ENCODE assay signal across 10 mouse cellular contexts in genomic region chr1:89860017-89860730, GRCm38 (mm10).
A peak's percentile ranks its signal among the peaks of the same experiment; 100 is the strongest.
DNase-seq lines count a peak whose midpoint lies in the region; ATAC-seq and TF ChIP-seq lines count a peak whose summit lies in the region.
"Had no signal": no experiment of that assay in that cellular context is flagged by ENCODE, and none has a peak within 500 bp of the region (broad histone marks: within the 10 kb centered on the region; RNA-seq: fewer than 3 reads in every experiment).

No protein-coding gene starts in this region.

- intact Hi-C loops in heart, adult 2 months (cut with DNase I) = no loop called here
- intact Hi-C loops in gastrocnemius, postnatal 36 days (cut with DNase I) = loop anchor here (5.0 kb wide), 1 partner anchor 82 kb away; no protein-coding TSS in a partner anchor
- intact Hi-C loops in left cerebral cortex, postnatal 4 days (cut with DNase I) = no loop called here

- no peaks in the 10 kb centered on the region; the same call in 1 of the 2 replicates for H3K36me3 ChIP-seq in heart, adult 2 months (ENCODE audit: control insufficient read depth, insufficient read depth, low read length)
- 0 out of 2 replicates have a peak, but pooled peaks cover 3% of the 10 kb centered on the region for H3K36me3 ChIP-seq in heart, embryonic 10.5 days
- peaks cover 7% of the 10 kb centered on the region for H3K36me3 ChIP-seq in limb, embryonic 12.5 days
- H3K36me3 ChIP-seq: G1E had no signal

- peak overlapping the region; percentile 66 for H3K27ac ChIP-seq in heart, adult 2 months
- H3K27ac ChIP-seq in heart, embryonic 10.5 days = no peak overlapping the region; the same call in 1 of the 2 replicates
- peak overlapping the region; percentile 82 for H3K27ac ChIP-seq in limb, embryonic 12.5 days

- no peak overlapping the region for H3K9ac ChIP-seq in heart, adult 2 months (ENCODE audit: low read depth, low read length)
- no peak overlapping the region for H3K9ac ChIP-seq in limb, embryonic 12.5 days (replicated peaks)

- H3K79me2 ChIP-seq in heart, adult 2 months (replicated peaks; ENCODE audit: control insufficient read depth, insufficient read depth, low read length) = no peaks in the 10 kb centered on the region

- H3K27me3 ChIP-seq in heart, adult 2 months (ENCODE audit: control insufficient read depth, insufficient read depth, low read length) = no peaks in the 10 kb centered on the region
- no peaks in the 10 kb centered on the region for H3K27me3 ChIP-seq in heart, embryonic 10.5 days (ENCODE audit: insufficient read depth, poor library complexity, severe bottlenecking)
- H3K27me3 ChIP-seq in limb, embryonic 12.5 days = no peaks in the 10 kb centered on the region

- ATAC-seq in limb, embryonic 12.5 days (ENCODE audit: insufficient number of reproducible peaks, insufficient read depth, low FRiP score, low TSS enrichment, low read depth) = peak; percentile 64; the same call in 1 of the 2 replicates

- no peak overlapping the region for H3K4me3 ChIP-seq in heart, adult 2 months
- H3K4me3 ChIP-seq in heart, embryonic 10.5 days = no peak overlapping the region
- H3K4me3 ChIP-seq in limb, embryonic 12.5 days (replicated peaks) = no peak overlapping the region
- H3K4me3 ChIP-seq: erythroblast, embryonic 14.5 days had no signal

- peak; percentile 74 to 81 for DNase-seq in heart, adult 2 months
- no peak for DNase-seq in heart, embryonic 10.5 days (ENCODE audit: low spot score)
- DNase-seq in cerebellum, adult 11-12 months = peak; percentile 63
- DNase-seq in gastrocnemius, postnatal 36 days = peak; percentile 57 to 71
- DNase-seq in right cerebral cortex, adult 2 months (ENCODE audit: low spot score in 2 of 2) = no peak
- DNase-seq in left cerebral cortex, postnatal 4 days = no peak
- no peak for DNase-seq in urinary bladder, postnatal 25 days (ENCODE audit: low spot score)

- TF ChIP-seq EP300 in heart, adult 2 months (IDR thresholded peaks at IDR 0.05; ENCODE audit: insufficient read depth, low read depth, low read length) = 0 out of 2 replicates have a peak, but pooled peaks have one; percentile 34

- peaks cover 9% of the 10 kb centered on the region for H3K4me1 ChIP-seq in heart, adult 2 months (ENCODE audit: control insufficient read depth, insufficient read depth, low read length)
- H3K4me1 ChIP-seq in heart, embryonic 10.5 days = no peaks in the 10 kb centered on the region
- H3K4me1 ChIP-seq in limb, embryonic 12.5 days (replicated peaks) = peaks cover 39% of the 10 kb centered on the region

- no peak overlapping the region for H3K4me2 ChIP-seq in limb, embryonic 12.5 days

- no peak for TF ChIP-seq POLR2A in heart, adult 2 months (IDR thresholded peaks at IDR 0.05; ENCODE audit: insufficient read depth, low read depth, low read length)

- no peaks in the 10 kb centered on the region for H3K9me3 ChIP-seq in heart, embryonic 10.5 days
- H3K9me3 ChIP-seq in limb, embryonic 12.5 days = no peaks in the 10 kb centered on the region

- TF ChIP-seq CTCF in heart, adult 2 months (IDR thresholded peaks at IDR 0.05) = peak; percentile 83

- WGBS in heart, adult 2 months = 43% methylated on average over 2 of the region's 2 CpGs
- WGBS in heart, embryonic 10.5 days = 56% methylated on average over 2 of the region's 2 CpGs
- WGBS in limb, embryonic 12.5 days = 38% methylated on average over 2 of the region's 2 CpGs

Comparison
In these comparisons a context has a peak if more than half of its experiments do, and no peak if none do; other contexts are left out.
1. DNase-seq: peak in heart, adult 2 months (2 of 2), cerebellum, adult 11-12 months (single experiment) and gastrocnemius, postnatal 36 days (2 of 2); none in heart, embryonic 10.5 days (single experiment), right cerebral cortex, adult 2 months (0 of 2), left cerebral cortex, postnatal 4 days (single experiment) and urinary bladder, postnatal 25 days (single experiment).